In genomic region chr8:47493106-47493505, GRCm38 (mm10) we compare ENCODE assay signal across 27 mouse cellular contexts. TPM values are rescaled to one million over a fixed set of nuclear protein-coding genes. Genes with fewer than 3 reads are reported as not detected.
DNase-seq lines count a peak whose midpoint lies in the region; ATAC-seq and TF ChIP-seq lines count a peak whose summit lies in the region.
"Had no signal": no experiment of that assay in that cellular context is flagged by ENCODE, and none has a peak within 500 bp of the region (broad histone marks: within the 10 kb centered on the region; RNA-seq: fewer than 3 reads in every experiment).

No protein-coding gene starts in this region.

- TF ChIP-seq POLR2A in lung, adult 2 months (IDR thresholded peaks at IDR 0.05; ENCODE audit: borderline replicate concordance, extremely low read depth, low read depth, low read length), result no peak

- no peaks in the 10 kb centered on the region for H3K4me1 ChIP-seq in lung, adult 2 months (ENCODE audit: control insufficient read depth, insufficient read depth, low read length)
- H3K4me1 ChIP-seq: embryonic facial prominence, embryonic 10.5 days; embryonic facial prominence, embryonic 13.5 days; forebrain, embryonic 15.5 days; heart, embryonic 15.5 days; hindbrain, embryonic 13.5 days had no signal

- H3K4me3 ChIP-seq in lung, adult 2 months (replicated peaks; ENCODE audit: extremely low read depth, low read depth, low read length), result no peak overlapping the region
- H3K4me3 ChIP-seq: embryonic facial prominence, embryonic 10.5 days; embryonic facial prominence, embryonic 13.5 days; erythroblast, embryonic 14.5 days; forebrain, embryonic 12.5 days; forebrain, embryonic 15.5 days; heart, embryonic 12.5 days; heart, embryonic 15.5 days; hindbrain, embryonic 10.5 days; hindbrain, embryonic 13.5 days had no signal

- no peak for ATAC-seq in megakaryocyte, adult 5-6 weeks (ENCODE audit: poor library complexity, severe bottlenecking)
- ATAC-seq: CD4-positive, CD25-positive, alpha-beta regulatory T cell, adult 4 months; forebrain, embryonic 15.5 days; hindbrain, embryonic 16.5 days had no signal

- WGBS in lung, adult 2 months, result 56% methylated on average over 12 of the region's 12 CpGs

- no peak for TF ChIP-seq CTCF in lung, adult 2 months (IDR thresholded peaks at IDR 0.05; ENCODE audit: insufficient read depth, low read length)

- DNase-seq in lung, adult 18-20 months, result peak; percentile 10 to 22
- DNase-seq in lung, adult 2 months, result no peak
- DNase-seq in lung, postnatal 14 days, result peak; percentile 32
- peak; percentile 40 to 76 for DNase-seq in lung, postnatal 4 days
- DNase-seq in gastrocnemius, postnatal 25 days, result no peak
- DNase-seq: adrenal gland, adult 2 months; adrenal gland, postnatal 14 days; cerebellum, adult 11 months; cerebellum, adult 2 months; cerebellum, adult 9-11 months; cerebellum, postnatal 36 days; embryo, embryonic 11 days; gastrocnemius, postnatal 10 days; heart, postnatal 10 days; heart, postnatal 36 days had no signal

RNA-seq across cellular contexts. Expression of gene Trappc11, which starts 40.2 kb away (rescaled TPM):
- 18.4 and 22.0 TPM in 2 replicates for polyA plus RNA-seq in lung, adult 2 months (2012; rRNA removed)
- 10 to 100 TPM; 15.5 to 17.1 TPM for total RNA-seq in gastrocnemius, postnatal 25 days (2021)
- 24.8 and 28.2 TPM in 2 replicates for total RNA-seq in megakaryocyte, adult 5-6 weeks (2015)
- total RNA-seq in megakaryocyte, adult 5-6 weeks (2017), result 37.4 and 39.3 TPM in 2 replicates

RNA-seq across cellular contexts. Expression of gene Rwdd4a, which starts 40.4 kb away (rescaled TPM):
- 12.1 and 12.3 TPM in 2 replicates for polyA plus RNA-seq in lung, adult 2 months (2012; rRNA removed)
- total RNA-seq in gastrocnemius, postnatal 25 days (2021), result 10 to 100 TPM; 27.2 to 35.8 TPM
- total RNA-seq in megakaryocyte, adult 5-6 weeks (2015), result 15.1 and 18.4 TPM in 2 replicates
- total RNA-seq in megakaryocyte, adult 5-6 weeks (2017), result 16.1 and 17.6 TPM in 2 replicates

RNA-seq across cellular contexts. Expression of gene Stox2, which starts 46.9 kb away (rescaled TPM):
- 2.5 and 3.8 TPM in 2 replicates for polyA plus RNA-seq in lung, adult 2 months (2012; rRNA removed)
- total RNA-seq in gastrocnemius, postnatal 25 days (2021), result 1 to 10 TPM; 6.7 to 9.2 TPM
- total RNA-seq in megakaryocyte, adult 5-6 weeks (2015), result 0.16 and 0.18 TPM in 2 replicates
- 0.48 and 0.49 TPM in 2 replicates for total RNA-seq in megakaryocyte, adult 5-6 weeks (2017)

Comparison
In these comparisons a context has a peak if more than half of its experiments do, and no peak if none do; other contexts are left out.
1. DNase-seq: peak in lung, adult 18-20 months (2 of 2), lung, postnatal 14 days (single experiment) and lung, postnatal 4 days (2 of 2); none in lung, adult 2 months (single experiment) and gastrocnemius, postnatal 25 days (single experiment).
2. RNA of gene Stox2, which starts 46.9 kb away (total RNA-seq): 6.7 to 9.2 TPM in gastrocnemius, postnatal 25 days; 0.16 to 0.49 TPM in megakaryocyte, adult 5-6 weeks; every median in the first group is over 4 times any median in the second.